Mouse (Mus musculus): ENCODE data around the gene Car11. TPM values are rescaled to one million over a fixed set of nuclear protein-coding genes. Genes with fewer than 3 reads are reported as not detected.

Gene Car11
- polyA plus RNA-seq, 1 experiment from 2014 or later: 7.5 TPM

- H3K4me3 ChIP-seq (replicated peaks; ENCODE audit: low read depth, low read length): peak overlapping the region; percentile 63
- peak overlapping the region; percentile 63 for H3K4me2 ChIP-seq (ENCODE audit: low read length)
- no peaks in the 10 kb centered on the region for H3K27me3 ChIP-seq (ENCODE audit: insufficient read depth, low read length)
- no peaks in the 10 kb centered on the region for H3K9me3 ChIP-seq (replicated peaks; ENCODE audit: low read length)
- peak overlapping the region; percentile 72 for H3K9ac ChIP-seq (ENCODE audit: low read depth, low read length)
- no peak for TF ChIP-seq CTCF (IDR thresholded peaks at IDR 0.05; ENCODE audit: low read depth)
- 69% methylated on average over 6 of the region's 6 CpGs for WGBS
- H3K36me3 ChIP-seq (ENCODE audit: insufficient read depth, low read length): peaks cover 38% of the 10 kb centered on the region
- peak overlapping the region; percentile 83 for H3K27ac ChIP-seq
- no peak for ATAC-seq (replicated peaks; ENCODE audit: low FRiP score, low read depth)
- peaks cover 13% of the 10 kb centered on the region for H3K4me1 ChIP-seq (replicated peaks; ENCODE audit: insufficient read depth, low read length)
- no peak for DNase-seq (ENCODE audit: low spot score)
Measured at GRCm38 (mm10) chr7:45713881-45714520, 14.4 kb downstream of the Car11 start.

DNA sequence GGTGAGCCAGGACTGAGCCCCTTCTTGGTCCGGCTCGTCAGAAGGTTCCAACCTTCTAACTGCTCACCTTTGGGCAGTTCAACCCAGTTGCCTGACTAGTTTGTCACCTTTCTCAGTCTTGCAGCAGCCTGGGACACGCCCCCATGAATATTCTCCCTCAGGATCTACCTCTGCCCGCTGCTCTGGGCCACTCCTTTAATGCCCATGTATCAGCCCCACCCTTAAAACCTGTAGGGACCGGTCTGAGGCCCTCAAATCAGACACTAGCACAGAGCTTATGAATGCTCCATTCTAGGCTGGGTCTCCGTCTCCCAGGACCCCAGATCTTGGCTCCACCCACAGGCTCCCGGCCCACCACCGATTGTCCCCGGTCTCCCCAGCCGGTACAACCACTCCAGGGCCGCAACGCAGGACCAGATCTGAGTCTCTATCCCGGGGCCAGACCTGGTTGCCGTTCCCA, 15.0 kb downstream of the Car11 start:
- Histone ChIP-seq H3K4me1 (replicated peaks; ENCODE audit: insufficient read depth, low read length) (peaks cover 20% of the 10 kb centered on the region), H3K9ac (ENCODE audit: low read depth, low read length) (peak overlapping the region; percentile 72), H3K36me3 (ENCODE audit: insufficient read depth, low read length) (peaks cover 40% of the 10 kb centered on the region), H3K4me2 (ENCODE audit: low read length) (peak overlapping the region; percentile 63), H3K27me3 (ENCODE audit: insufficient read depth, low read length) (no peaks in the 10 kb centered on the region), H3K4me3 (replicated peaks; ENCODE audit: low read depth, low read length) (peak overlapping the region; percentile 63), H3K9me3 (replicated peaks; ENCODE audit: low read length) (no peaks in the 10 kb centered on the region), H3K27ac (peak overlapping the region; percentile 83)
- DNase-seq (ENCODE audit: low spot score) (no peak), ATAC-seq (replicated peaks; ENCODE audit: low FRiP score, low read depth) (peak; percentile 56)
- TF ChIP-seq CTCF (IDR thresholded peaks at IDR 0.05; ENCODE audit: low read depth): no peak
- WGBS: 5% methylated on average over 14 of the region's 14 CpGs

DNA sequence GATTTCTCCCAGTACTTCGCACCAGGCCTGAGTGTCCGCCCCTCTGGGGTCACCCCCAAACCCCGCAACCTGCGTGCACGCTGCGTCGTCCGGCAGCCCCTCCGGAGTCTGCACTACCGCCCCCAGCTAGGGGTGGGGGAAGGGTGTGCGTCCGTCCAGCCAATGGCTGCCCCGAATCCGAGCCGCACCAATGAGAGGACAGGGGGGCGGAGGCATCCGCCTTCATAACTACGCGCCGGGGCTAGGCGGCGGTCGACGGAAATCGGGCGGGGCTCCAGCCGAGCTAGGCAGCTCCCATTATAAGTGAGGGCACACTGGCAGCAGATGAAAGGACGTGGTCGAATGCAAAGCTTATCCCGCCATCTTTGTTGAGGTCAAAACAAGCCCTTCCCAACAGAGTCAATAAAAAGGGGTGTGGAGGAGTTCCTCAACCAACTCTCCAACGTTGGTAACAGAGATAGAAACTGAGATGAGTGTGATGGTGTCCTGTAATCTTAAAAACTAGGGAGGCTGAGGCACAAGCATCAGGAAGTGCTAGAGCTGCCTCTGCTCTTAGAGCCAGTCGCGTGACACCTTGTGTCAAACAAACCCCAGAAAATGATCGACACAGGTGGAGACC, 15.6 kb downstream of the Car11 start, which contains the start of gene Rpl18:
Gene Rpl18, plus strand, starts transcription at position 368 of the 619 bp plus-strand sequence.
- peaks cover 20% of the 10 kb centered on the region for H3K4me1 ChIP-seq (replicated peaks; ENCODE audit: insufficient read depth, low read length)
- 7% methylated on average over 34 of the region's 34 CpGs for WGBS
- TF ChIP-seq CTCF (IDR thresholded peaks at IDR 0.05; ENCODE audit: low read depth): no peak

DNA sequence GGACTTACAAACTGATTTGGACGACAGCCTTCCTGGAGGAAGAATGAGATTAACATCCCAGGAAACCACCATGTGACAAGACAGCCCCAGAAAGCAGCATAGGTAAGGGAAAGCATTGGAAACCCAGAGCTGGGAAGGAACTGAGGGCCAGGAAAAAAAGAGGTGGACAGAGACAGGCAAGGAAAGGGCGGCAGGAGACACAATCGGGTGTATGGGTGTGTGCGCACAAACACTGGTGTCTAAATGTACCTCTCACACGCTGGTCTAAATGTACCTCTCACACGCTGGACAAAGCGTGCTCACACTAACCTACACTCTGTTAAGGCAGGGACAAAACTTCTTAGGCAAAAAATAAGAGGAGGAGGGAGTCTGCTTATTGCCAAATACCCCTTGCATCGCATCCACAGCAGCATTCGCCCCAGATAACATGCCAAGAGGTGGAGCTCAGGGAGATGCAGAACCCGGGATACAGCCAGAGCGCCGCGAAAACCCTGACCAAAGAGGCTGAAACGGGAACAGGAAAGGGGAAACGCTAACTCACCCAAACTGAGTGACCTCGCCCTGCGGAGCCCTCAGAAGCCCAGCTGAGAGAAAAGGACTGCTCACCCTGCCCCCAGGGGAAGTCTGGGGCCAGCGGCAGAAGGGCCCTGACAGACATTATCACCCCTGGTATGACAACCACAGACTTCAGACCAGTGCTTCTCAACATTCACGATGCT, 16.3 kb downstream of the Car11 start:
- Histone ChIP-seq H3K27me3 (ENCODE audit: insufficient read depth, low read length) (no peaks in the 10 kb centered on the region), H3K4me2 (ENCODE audit: low read length) (peak overlapping the region; percentile 70), H3K9ac (ENCODE audit: low read depth, low read length) (0 out of 2 replicates have a peak overlapping the region, but pooled peaks have one; percentile 31), H3K36me3 (ENCODE audit: insufficient read depth, low read length) (peaks cover 37% of the 10 kb centered on the region), H3K27ac (0 out of 2 replicates have a peak overlapping the region, but pooled peaks have one; percentile 50), H3K4me3 (replicated peaks; ENCODE audit: low read depth, low read length) (peak overlapping the region; percentile 63), H3K9me3 (replicated peaks; ENCODE audit: low read length) (no peaks in the 10 kb centered on the region), H3K4me1 (replicated peaks; ENCODE audit: insufficient read depth, low read length) (peaks cover 20% of the 10 kb centered on the region)
- no peak for DNase-seq (ENCODE audit: low spot score)
- no peak for TF ChIP-seq CTCF (IDR thresholded peaks at IDR 0.05; ENCODE audit: low read depth)
- ATAC-seq (replicated peaks; ENCODE audit: low FRiP score, low read depth): no peak
- 83% methylated on average over 19 of the region's 19 CpGs for WGBS

More for the DNA sequence above, 15.6 kb downstream of the Car11 start, which contains the start of gene Rpl18:
- Histone ChIP-seq H3K4me3 (replicated peaks; ENCODE audit: low read depth, low read length) (peak within 1 kb of the TSS; percentile 63), H3K36me3 (ENCODE audit: insufficient read depth, low read length) (peaks cover 39% of the 10 kb centered on the region), H3K9ac (ENCODE audit: low read depth, low read length) (peak within 1 kb of the TSS; percentile 72), H3K4me2 (ENCODE audit: low read length) (peak within 1 kb of the TSS; percentile 70), H3K9me3 (replicated peaks; ENCODE audit: low read length) (no peaks in the 10 kb centered on the region), H3K27me3 (ENCODE audit: insufficient read depth, low read length) (no peaks in the 10 kb centered on the region), H3K27ac (peak within 1 kb of the TSS; percentile 83)
- ATAC-seq (replicated peaks; ENCODE audit: low FRiP score, low read depth) (peak; percentile 87), DNase-seq (ENCODE audit: low spot score) (peak; percentile 99)

- peak overlapping the region; percentile 88; the same call in 1 of the 2 replicates for H3K4me3 ChIP-seq (replicated peaks; ENCODE audit: low read depth, low read length)
- peaks cover 35% of the 10 kb centered on the region for H3K36me3 ChIP-seq (ENCODE audit: insufficient read depth, low read length)
- H3K4me2 ChIP-seq (ENCODE audit: low read length): peak overlapping the region; percentile 70
- peaks cover 20% of the 10 kb centered on the region for H3K4me1 ChIP-seq (replicated peaks; ENCODE audit: insufficient read depth, low read length)
- no peaks in the 10 kb centered on the region for H3K9me3 ChIP-seq (replicated peaks; ENCODE audit: low read length)
- 82% methylated on average over 3 of the region's 3 CpGs for WGBS
- TF ChIP-seq CTCF (IDR thresholded peaks at IDR 0.05; ENCODE audit: low read depth): no peak
- DNase-seq (ENCODE audit: low spot score) (no peak), ATAC-seq (replicated peaks; ENCODE audit: low FRiP score, low read depth) (no peak)
- H3K27me3 ChIP-seq (ENCODE audit: insufficient read depth, low read length): no peaks in the 10 kb centered on the region
- H3K9ac ChIP-seq (ENCODE audit: low read depth, low read length): peak overlapping the region; percentile 77; the same call in 1 of the 2 replicates
- H3K27ac ChIP-seq: no peak overlapping the region
Measured at GRCm38 (mm10) chr7:45716460-45716857, 16.8 kb downstream of the Car11 start.

Data from kidney, postnatal 0 days (tissue).